In genomic region chr13:13531923-13532322, GRCm38 (mm10) we compare ENCODE assay signal across 20 mouse cellular contexts. TPM values are rescaled to one million over a fixed set of nuclear protein-coding genes. Genes with fewer than 3 reads are reported as not detected.
A peak's percentile ranks its signal among the peaks of the same experiment; 100 is the strongest.
DNase-seq lines count a peak whose midpoint lies in the region; ATAC-seq lines count a peak whose summit lies in the region.
"Had no signal": no experiment of that assay in that cellular context is flagged by ENCODE, and none has a peak within 500 bp of the region (broad histone marks: within the 10 kb centered on the region; RNA-seq: fewer than 3 reads in every experiment).

No protein-coding gene starts in this region.

- no peaks in the 10 kb centered on the region for H3K36me3 ChIP-seq in limb, embryonic 12.5 days
- no peaks in the 10 kb centered on the region for H3K36me3 ChIP-seq in limb, embryonic 10.5 days
- H3K36me3 ChIP-seq: embryonic facial prominence, embryonic 12.5 days; forebrain, embryonic 15.5 days; G1E; heart, embryonic 15.5 days; hindbrain, embryonic 15.5 days had no signal

- peak; percentile 20; the same call in 1 of the 2 replicates for ATAC-seq in limb, embryonic 12.5 days (ENCODE audit: insufficient number of reproducible peaks, insufficient read depth, low FRiP score, low TSS enrichment, low read depth)
- peak; percentile 71 for ATAC-seq in common myeloid progenitor, adult 5-6 weeks (replicated peaks; ENCODE audit: low read depth, poor library complexity, severe bottlenecking)
- ATAC-seq in megakaryocyte progenitor cell, adult 5-6 weeks (replicated peaks; ENCODE audit: poor library complexity), result peak; percentile 56
- ATAC-seq: CD4-positive, CD25-positive, alpha-beta regulatory T cell, adult 4 months; forebrain, embryonic 15.5 days had no signal

- no peaks in the 10 kb centered on the region for H3K27me3 ChIP-seq in limb, embryonic 12.5 days
- no peaks in the 10 kb centered on the region for H3K27me3 ChIP-seq in limb, embryonic 10.5 days (ENCODE audit: low read depth, poor library complexity, severe bottlenecking)
- H3K27me3 ChIP-seq: embryonic facial prominence, embryonic 12.5 days; forebrain, embryonic 15.5 days; heart, embryonic 15.5 days; hindbrain, embryonic 15.5 days had no signal

- no peak for DNase-seq in limb, embryonic 10.5 days (ENCODE audit: low spot score)
- DNase-seq in 416B (ENCODE audit: low read depth), result peak; percentile 97
- DNase-seq in adrenal gland, postnatal 4 days (ENCODE audit: low spot score in 2 of 2), result no peak
- DNase-seq in lung, postnatal 36 days, result no peak
- DNase-seq: adrenal gland, adult 8-10 months; adrenal gland, postnatal 36 days; B cell, adult 2 months; cerebellum, adult 11 months; cerebellum, adult 8-10 months; cerebellum, postnatal 14 days; gastrocnemius, postnatal 36 days had no signal

- H3K4me2 ChIP-seq in limb, embryonic 12.5 days, result no peak overlapping the region
- H3K4me2 ChIP-seq: embryonic facial prominence, embryonic 12.5 days; forebrain, embryonic 15.5 days; heart, embryonic 15.5 days; hindbrain, embryonic 15.5 days had no signal

- no peaks in the 10 kb centered on the region for H3K9me3 ChIP-seq in limb, embryonic 12.5 days
- no peaks in the 10 kb centered on the region for H3K9me3 ChIP-seq in limb, embryonic 10.5 days (replicated peaks)
- H3K9me3 ChIP-seq: embryonic facial prominence, embryonic 12.5 days; forebrain, embryonic 15.5 days; G1E; heart, embryonic 15.5 days; hindbrain, embryonic 15.5 days had no signal

- WGBS in limb, embryonic 12.5 days, result 82% methylated on average over 7 of the region's 7 CpGs
- 87% methylated on average over 7 of the region's 7 CpGs for WGBS in limb, embryonic 10.5 days

- H3K4me3 ChIP-seq in limb, embryonic 12.5 days (replicated peaks), result no peak overlapping the region
- H3K4me3 ChIP-seq in limb, embryonic 10.5 days, result no peak overlapping the region
- H3K4me3 ChIP-seq: embryonic facial prominence, embryonic 12.5 days; forebrain, embryonic 15.5 days; heart, embryonic 15.5 days; hindbrain, embryonic 15.5 days had no signal

- no peaks in the 10 kb centered on the region for H3K4me1 ChIP-seq in limb, embryonic 12.5 days (replicated peaks)
- H3K4me1 ChIP-seq in limb, embryonic 10.5 days, result peaks cover 4% of the 10 kb centered on the region; the same call in 1 of the 2 replicates
- H3K4me1 ChIP-seq: embryonic facial prominence, embryonic 12.5 days; forebrain, embryonic 15.5 days; hindbrain, embryonic 15.5 days had no signal

- no peak overlapping the region for H3K27ac ChIP-seq in limb, embryonic 12.5 days
- no peak overlapping the region for H3K27ac ChIP-seq in limb, embryonic 10.5 days
- H3K27ac ChIP-seq: embryonic facial prominence, embryonic 12.5 days; forebrain, embryonic 15.5 days; heart, embryonic 15.5 days; hindbrain, embryonic 15.5 days had no signal

- no peak overlapping the region for H3K9ac ChIP-seq in limb, embryonic 12.5 days (replicated peaks)
- H3K9ac ChIP-seq: embryonic facial prominence, embryonic 12.5 days; forebrain, embryonic 15.5 days; heart, embryonic 15.5 days; hindbrain, embryonic 15.5 days had no signal

RNA-seq across cellular contexts. Expression of gene Lyst, which starts 58.3 kb away (rescaled TPM):
- 2.4 and 4.0 TPM in 2 replicates for polyA plus RNA-seq in limb, embryonic 12.5 days (2016; fragmentation: Nextera tagmentation; extraction: Ambion mirVana)
- 2.3 TPM in 2 replicates for polyA plus RNA-seq in limb, embryonic 10.5 days (2016; fragmentation: Nextera tagmentation; extraction: Ambion mirVana)
- 22.9 and 25.0 TPM in 2 replicates for total RNA-seq in common myeloid progenitor, adult 5-6 weeks (2017)
- total RNA-seq in megakaryocyte progenitor cell, adult 5-6 weeks (2015), result 55.4 and 68.7 TPM in 2 replicates
- total RNA-seq in megakaryocyte progenitor cell, adult 5-6 weeks (2017), result 48.7 and 55.6 TPM in 2 replicates
- 10 to 100 TPM; 35.4 to 35.8 TPM for total RNA-seq in adrenal gland, postnatal 4 days (2021)

Comparison
In these comparisons a context has a peak if more than half of its experiments do, and no peak if none do; other contexts are left out.
1. ATAC-seq: peak in every context shown above with its lines; median percentile 71 in common myeloid progenitor, adult 5-6 weeks; 56 in megakaryocyte progenitor cell, adult 5-6 weeks; 20 in limb, embryonic 12.5 days.